ENCODE assay signal across 22 mouse cellular contexts in the genomic region with DNA sequence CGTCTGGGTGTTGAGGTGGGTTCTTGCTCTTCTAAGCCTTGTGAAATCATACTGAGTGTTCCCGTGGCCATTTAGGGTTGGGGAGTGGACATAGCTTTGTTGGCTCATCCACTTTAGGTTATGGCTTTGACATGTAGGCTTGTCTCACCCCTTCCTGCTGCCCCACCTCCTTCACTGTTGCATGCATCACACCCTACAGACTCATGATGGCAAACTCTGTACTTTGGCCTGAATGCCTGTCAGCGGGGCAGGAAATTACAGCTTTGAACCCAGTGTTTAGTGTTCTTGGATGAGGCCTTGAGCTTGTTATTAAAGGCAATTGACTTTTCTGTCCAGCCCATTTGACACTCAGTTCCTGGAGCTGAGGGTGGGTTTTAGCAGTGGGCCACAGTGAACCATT.
"Had no signal": no experiment of that assay in that cellular context is flagged by ENCODE, and none has a peak within 500 bp of the region (broad histone marks: within the 10 kb centered on the region; RNA-seq: fewer than 3 reads in every experiment).

No protein-coding gene starts in this region.

- H3K4me3 ChIP-seq: layer of hippocampus, adult 2 months; limb, embryonic 10.5 days; limb, embryonic 13.5 days; liver, embryonic 13.5 days; neural tube, embryonic 12.5 days; neural tube, embryonic 15.5 days; stomach, embryonic 15.5 days had no signal

- H3K9me3 ChIP-seq: limb, embryonic 10.5 days; limb, embryonic 13.5 days; liver, embryonic 13.5 days; neural tube, embryonic 12.5 days; neural tube, embryonic 15.5 days; stomach, embryonic 15.5 days had no signal

- H3K4me1 ChIP-seq: limb, embryonic 10.5 days; limb, embryonic 13.5 days; liver, embryonic 13.5 days; neural tube, embryonic 12.5 days; neural tube, embryonic 15.5 days; stomach, embryonic 15.5 days had no signal

- H3K4me2 ChIP-seq: limb, embryonic 13.5 days; liver, embryonic 13.5 days; midbrain, embryonic 11.5 days; neural tube, embryonic 12.5 days; neural tube, embryonic 15.5 days; stomach, embryonic 15.5 days had no signal

- H3K27me3 ChIP-seq: limb, embryonic 13.5 days; liver, embryonic 13.5 days; neural tube, embryonic 12.5 days; neural tube, embryonic 15.5 days; stomach, embryonic 15.5 days had no signal

- H3K27ac ChIP-seq: layer of hippocampus, adult 2 months; limb, embryonic 10.5 days; limb, embryonic 13.5 days; liver, embryonic 13.5 days; neural tube, embryonic 12.5 days; neural tube, embryonic 15.5 days; stomach, embryonic 15.5 days had no signal

- H3K36me3 ChIP-seq: limb, embryonic 10.5 days; limb, embryonic 13.5 days; liver, embryonic 13.5 days; neural tube, embryonic 12.5 days; neural tube, embryonic 15.5 days; stomach, embryonic 15.5 days had no signal

- DNase-seq: kidney, adult 18-20 months; kidney, adult 9 months; kidney, postnatal 14 days; kidney, postnatal 4 days; layer of hippocampus, adult 9-11 months; liver; liver, embryonic 13.5 days; lung, postnatal 10 days; lung, postnatal 4 days; midbrain, embryonic 14.5 days; right cerebral cortex, adult 18-20 months; right cerebral cortex, postnatal 14 days; right cerebral cortex, postnatal 4 days; spleen, adult 18-20 months; thymus, postnatal 25 days had no signal

- H3K9ac ChIP-seq: limb, embryonic 13.5 days; liver, embryonic 13.5 days; neural tube, embryonic 12.5 days; neural tube, embryonic 15.5 days; stomach, embryonic 15.5 days had no signal
